Mouse (Mus musculus) heart, embryonic 12.5 days (tissue): Measurements from ENCODE around the gene Lmtk3. TPM values are rescaled to one million over a fixed set of nuclear protein-coding genes. Genes with fewer than 3 reads are reported as not detected.

Source experiments
- ATAC-seq: fragments of 200-750 bp; cut with Nextera tagmentation; 2 replicates; pipeline ENCODE4 v1.8.0; 2017; ENCODE audit warnings: moderate TSS enrichment, moderate library complexity; ENCODE audit not compliant: insufficient number of reproducible peaks, low FRiP score
- H3K27ac ChIP-seq: fragments of 300-500 bp; sonication (generic); 2 replicates; pipeline ENCODE4 v1.5.1; 2016; ENCODE audit warnings: mild to moderate bottlenecking, moderate library complexity; ENCODE audit not compliant: poor library complexity, severe bottlenecking
- H3K27me3 ChIP-seq: fragments of 300-500 bp; sonication (generic); replicated peaks from 2 replicates; pipeline ENCODE4 v1.6.1; 2016; ENCODE audit warnings: mild to moderate bottlenecking, moderate library complexity
- H3K36me3 ChIP-seq: fragments of 300-500 bp; sonication (generic); 2 replicates; pipeline ENCODE4 v1.6.1; 2016; ENCODE audit warnings: mild to moderate bottlenecking, moderate library complexity
- H3K4me1 ChIP-seq: fragments of 300-500 bp; sonication (generic); replicated peaks from 2 replicates; pipeline ENCODE4 v1.6.1; 2016; ENCODE audit warnings: mild to moderate bottlenecking
- H3K4me2 ChIP-seq: fragments of 300-500 bp; sonication (generic); 2 replicates; pipeline ENCODE4 v1.6.1; 2016; ENCODE audit warnings: mild to moderate bottlenecking, moderate library complexity
- H3K4me3 ChIP-seq: fragments of 300-500 bp; sonication (generic); 2 replicates; pipeline ENCODE4 v1.5.1; 2016; ENCODE audit warnings: mild to moderate bottlenecking
- H3K9ac ChIP-seq: fragments of 300-500 bp; sonication (generic); 2 replicates; pipeline ENCODE4 v1.6.1; 2016; ENCODE audit warnings: mild to moderate bottlenecking, moderate library complexity
- H3K9me3 ChIP-seq: fragments of 300-500 bp; sonication (generic); replicated peaks from 2 replicates; pipeline ENCODE4 v1.6.1; 2016; ENCODE audit warnings: mild to moderate bottlenecking, moderate library complexity
- WGBS: fragments of 180-500 bp; shearing (Covaris S2); methylation state at CpG from one replicate; pipeline ENCODE4 v1.1.7; 2016; 5-methylcytosine and 5-hydroxymethylcytosine counted together
- polyA plus RNA-seq: library from polyadenylated mRNA; unstranded; fragments of >200 nt; fragmentation: Nextera tagmentation; extraction: Ambion mirVana; gene quantifications from 2 replicates; pipeline ENCODE4 v1.2.1, GENCODE M21; 2016

Gene Lmtk3
- polyA plus RNA-seq, 1 experiment from 2014 or later = 0.86 TPM

DNA sequence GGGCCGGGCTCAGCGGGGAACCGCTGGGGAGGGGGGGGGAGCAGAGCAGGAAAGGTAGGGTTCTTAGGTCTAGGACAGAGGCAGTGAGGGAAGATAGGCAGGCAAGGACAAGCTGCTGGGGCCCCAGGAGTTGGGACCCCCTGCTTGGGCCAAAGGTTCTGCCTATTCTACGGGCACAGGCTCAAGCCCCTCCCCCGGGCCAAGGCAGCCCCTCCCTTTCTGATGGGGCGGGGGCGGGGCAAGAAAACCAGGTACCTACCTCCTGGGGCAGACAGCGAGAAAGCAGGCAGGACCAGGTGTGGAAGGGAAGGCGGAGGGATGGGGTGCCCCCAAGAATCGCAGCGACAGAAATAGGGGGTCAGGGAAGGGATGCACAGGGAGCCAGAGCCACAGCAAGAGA lies 24.9 kb downstream of the Lmtk3 start:
- peak; percentile 43; the same call in 1 of the 2 replicates for ATAC-seq

GRCm38 (mm10) chr7:45809276-45810075 lies 25.9 kb downstream of the Lmtk3 start:
- H3K27me3 ChIP-seq = no peaks in the 10 kb centered on the region
- no peak overlapping the region for H3K9ac ChIP-seq

More for the DNA sequence above, 24.9 kb downstream of the Lmtk3 start:
- 64% methylated on average over 11 of the region's 11 CpGs for WGBS
- Histone ChIP-seq H3K4me2 (no peak overlapping the region), H3K27ac (no peak overlapping the region), H3K9ac (no peak overlapping the region), H3K27me3 (no peaks in the 10 kb centered on the region), H3K4me3 (no peak overlapping the region), H3K9me3 (no peaks in the 10 kb centered on the region), H3K36me3 (peaks cover 72% of the 10 kb centered on the region), H3K4me1 (peaks cover 19% of the 10 kb centered on the region)

GRCm38 (mm10) chr7:45812921-45813320 lies 29.4 kb downstream of the Lmtk3 start:
- Histone ChIP-seq H3K27ac (no peak overlapping the region), H3K36me3 (peaks cover 51% of the 10 kb centered on the region)
- 83% methylated on average over 8 of the region's 8 CpGs for WGBS

More at GRCm38 (mm10) chr7:45809276-45810075, 25.9 kb downstream of the Lmtk3 start:
- peaks cover 19% of the 10 kb centered on the region for H3K4me1 ChIP-seq
- no peak overlapping the region for H3K4me2 ChIP-seq
- H3K9me3 ChIP-seq = no peaks in the 10 kb centered on the region
- ATAC-seq = no peak
- H3K27ac ChIP-seq = no peak overlapping the region
- H3K4me3 ChIP-seq = no peak overlapping the region
- peaks cover 72% of the 10 kb centered on the region for H3K36me3 ChIP-seq
- WGBS = 83% methylated on average over 14 of the region's 14 CpGs

GRCm38 (mm10) chr7:45813787-45814779 lies 30.5 kb downstream of the Lmtk3 start, which contains the start of gene Cyth2:
TSS of gene Cyth2 (minus strand) at chr7:45814581.
- H3K4me1 ChIP-seq = peaks cover 28% of the 10 kb centered on the region
- peak; percentile 99 for ATAC-seq
- peaks cover 40% of the 10 kb centered on the region for H3K36me3 ChIP-seq
- H3K9me3 ChIP-seq = no peaks in the 10 kb centered on the region
- H3K27ac ChIP-seq = peak within 1 kb of the TSS; percentile 100
- H3K4me3 ChIP-seq = peak within 1 kb of the TSS; percentile 94
- peak within 1 kb of the TSS; percentile 82 for H3K4me2 ChIP-seq
- H3K27me3 ChIP-seq = peaks cover 15% of the 10 kb centered on the region
- peak within 1 kb of the TSS; percentile 98 for H3K9ac ChIP-seq
- 0% methylated on average over 79 of the region's 92 CpGs for WGBS

More at GRCm38 (mm10) chr7:45812921-45813320, 29.4 kb downstream of the Lmtk3 start:
- Histone ChIP-seq H3K27me3 (0 out of 2 replicates have a peak, but pooled peaks cover 4% of the 10 kb centered on the region), H3K9ac (peak overlapping the region; percentile 98), H3K9me3 (no peaks in the 10 kb centered on the region), H3K4me3 (peak overlapping the region; percentile 94), H3K4me2 (peak overlapping the region; percentile 82), H3K4me1 (peaks cover 28% of the 10 kb centered on the region)
- no peak for ATAC-seq

GRCm38 (mm10) chr7:45814841-45815240 lies 31.3 kb downstream of the Lmtk3 start:
- WGBS = 14% methylated on average over 5 of the region's 5 CpGs
- H3K36me3 ChIP-seq = peaks cover 32% of the 10 kb centered on the region
- H3K9ac ChIP-seq = no peak overlapping the region
- H3K9me3 ChIP-seq = no peaks in the 10 kb centered on the region
- H3K4me2 ChIP-seq = peak overlapping the region; percentile 60
- H3K4me1 ChIP-seq = peaks cover 30% of the 10 kb centered on the region
- peak overlapping the region; percentile 94 for H3K4me3 ChIP-seq
- H3K27ac ChIP-seq = no peak overlapping the region
- ATAC-seq = no peak
- peaks cover 20% of the 10 kb centered on the region for H3K27me3 ChIP-seq

GRCm38 (mm10) chr7:45815323-45815983 lies 31.9 kb downstream of the Lmtk3 start:
- H3K9ac ChIP-seq = no peak overlapping the region
- H3K4me2 ChIP-seq = peak overlapping the region; percentile 60; the same call in 1 of the 2 replicates
- no peak overlapping the region for H3K27ac ChIP-seq

GRCm38 (mm10) chr7:45815984-45816351 lies 32.4 kb downstream of the Lmtk3 start:
- Histone ChIP-seq H3K36me3 (peaks cover 21% of the 10 kb centered on the region), H3K9ac (no peak overlapping the region), H3K4me3 (no peak overlapping the region), H3K4me1 (peaks cover 33% of the 10 kb centered on the region), H3K27ac (no peak overlapping the region), H3K9me3 (no peaks in the 10 kb centered on the region), H3K27me3 (peaks cover 25% of the 10 kb centered on the region), H3K4me2 (no peak overlapping the region)
- ATAC-seq = no peak
- WGBS = 57% methylated on average over 2 of the region's 2 CpGs

More at GRCm38 (mm10) chr7:45815323-45815983, 31.9 kb downstream of the Lmtk3 start:
- Histone ChIP-seq H3K9me3 (no peaks in the 10 kb centered on the region), H3K4me3 (no peak overlapping the region), H3K36me3 (peaks cover 26% of the 10 kb centered on the region), H3K27me3 (peaks cover 22% of the 10 kb centered on the region), H3K4me1 (peaks cover 33% of the 10 kb centered on the region)
- 68% methylated on average over 10 of the region's 10 CpGs for WGBS
- ATAC-seq = no peak

DNA sequence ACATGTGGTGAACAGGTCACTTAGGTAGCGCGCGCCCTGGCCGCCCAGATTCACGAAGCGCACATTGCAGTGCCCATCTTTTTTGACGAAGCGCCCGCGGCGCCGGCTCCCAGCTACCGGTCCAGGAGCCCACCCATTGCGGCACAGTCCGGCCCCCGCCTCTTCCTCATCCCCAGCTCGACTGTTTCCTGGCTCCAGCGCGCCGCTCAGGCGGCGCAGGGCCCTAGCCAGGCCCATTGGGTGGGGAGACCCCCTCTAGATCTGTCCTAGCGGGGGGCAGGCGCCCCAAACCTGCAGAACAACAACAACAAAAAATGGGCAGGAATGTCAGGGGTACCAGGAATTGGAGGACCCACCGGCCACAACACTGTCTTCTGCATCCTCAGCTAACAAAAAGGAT lies 36.3 kb downstream of the Lmtk3 start:
- Histone ChIP-seq H3K4me1 (peaks cover 12% of the 10 kb centered on the region), H3K27ac (no peak overlapping the region), H3K36me3 (peaks cover 22% of the 10 kb centered on the region), H3K4me2 (peak overlapping the region; percentile 64), H3K9me3 (no peaks in the 10 kb centered on the region), H3K27me3 (peaks cover 27% of the 10 kb centered on the region), H3K9ac (peak overlapping the region; percentile 7; the same call in 1 of the 2 replicates), H3K4me3 (peak overlapping the region; percentile 29; the same call in 1 of the 2 replicates)
- 13% methylated on average over 25 of the region's 25 CpGs for WGBS
- ATAC-seq = no peak

DNA sequence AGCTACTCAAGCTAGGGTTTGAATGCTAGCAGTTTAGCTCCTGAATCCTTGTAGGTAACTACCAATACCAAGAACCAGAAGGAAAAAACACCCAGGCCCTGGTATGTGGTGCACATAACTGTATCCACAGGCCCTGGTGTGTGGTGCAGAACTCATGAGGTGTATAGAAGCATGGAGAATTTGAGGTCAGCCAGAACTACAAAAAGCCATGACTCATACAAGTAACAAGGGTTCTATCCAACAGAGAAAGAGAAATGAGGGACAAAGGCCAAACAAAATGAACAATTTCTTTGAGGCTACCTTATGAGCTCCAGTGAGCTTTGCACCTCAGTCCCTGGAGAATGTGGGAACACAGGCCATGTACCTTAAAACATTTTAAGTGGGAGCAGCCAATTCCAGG lies 37.4 kb downstream of the Lmtk3 start:
- Histone ChIP-seq H3K9ac (no peak overlapping the region), H3K4me3 (no peak overlapping the region), H3K9me3 (no peaks in the 10 kb centered on the region), H3K27ac (no peak overlapping the region), H3K4me2 (no peak overlapping the region), H3K4me1 (peaks cover 5% of the 10 kb centered on the region; the same call in 1 of the 2 replicates), H3K36me3 (peaks cover 32% of the 10 kb centered on the region), H3K27me3 (peaks cover 24% of the 10 kb centered on the region)
- ATAC-seq = no peak

GRCm38 (mm10) chr7:45824598-45824997 lies 41.1 kb downstream of the Lmtk3 start, which contains the start of gene Kcnj14:
TSS of gene Kcnj14 (minus strand) at chr7:45824782.
- no peak within 1 kb of the TSS for H3K27ac ChIP-seq
- peaks cover 8% of the 10 kb centered on the region for H3K4me1 ChIP-seq
- ATAC-seq = no peak
- H3K4me3 ChIP-seq = no peak within 1 kb of the TSS
- 59% methylated on average over 7 of the region's 7 CpGs for WGBS
- H3K9me3 ChIP-seq = no peaks in the 10 kb centered on the region
- no peak within 1 kb of the TSS for H3K4me2 ChIP-seq
- peaks cover 67% of the 10 kb centered on the region for H3K36me3 ChIP-seq
- no peak within 1 kb of the TSS for H3K9ac ChIP-seq
- H3K27me3 ChIP-seq = peaks cover 9% of the 10 kb centered on the region
